Mouse (Mus musculus) kidney, adult 2 months (tissue): ENCODE measurements at regions not wholly inside any gene's neighbourhood (a gene's known extent, or its start where the extent isn't known, plus 50 kb on each side); places are given as distances from the start of the nearest gene placed in this dataset.

Experiments
- DNase-seq: peaks from one replicate; pipeline ENCODE4 v3.0.0; 2021
- H3K27ac ChIP-seq: fragments of 200-500 bp; 2 replicates; pipeline ENCODE4 v1.5.1; 2012; ENCODE audit warnings: low read depth, low read length, control low read depth, inconsistent platforms; ENCODE audit not compliant: insufficient read depth
- H3K27me3 ChIP-seq: fragments of 200-500 bp; replicated peaks from 2 replicates; pipeline ENCODE4 v1.6.1; 2012; ENCODE audit warnings: mild to moderate bottlenecking, moderate library complexity, low read length, inconsistent platforms; ENCODE audit not compliant: control insufficient read depth, insufficient read depth
- H3K36me3 ChIP-seq: fragments of 200-500 bp; 2 replicates; pipeline ENCODE4 v1.6.1; 2012; ENCODE audit warnings: mild to moderate bottlenecking, moderate library complexity, low read length, inconsistent platforms; ENCODE audit not compliant: control insufficient read depth, insufficient read depth
- H3K4me1 ChIP-seq: fragments of 200-500 bp; 2 replicates; pipeline ENCODE4 v1.6.1; 2011; ENCODE audit warnings: low read length; ENCODE audit not compliant: control insufficient read depth, insufficient read depth
- H3K4me3 ChIP-seq: fragments of 200-500 bp; 2 replicates; pipeline ENCODE4 v1.5.1; 2011; ENCODE audit warnings: mild to moderate bottlenecking, low read depth, low read length, control low read depth; ENCODE audit not compliant: insufficient read depth
- CTCF ChIP-seq: fragments of 200-500 bp; conservative IDR thresholded peaks from 2 replicates; pipeline ENCODE4 v1.5.1; 2011; ENCODE audit warnings: low read depth, mild to moderate bottlenecking, control low read depth, low read length, moderate library complexity, mixed read lengths; ENCODE audit not compliant: insufficient read depth, insufficient read length
- POLR2A ChIP-seq: fragments of 200-500 bp; IDR thresholded peaks from one replicate; pipeline ENCODE4 v1.6.1; 2011; ENCODE audit warnings: low read depth, low read length, control low read depth
- WGBS: fragments of 180-500 bp; shearing (Covaris S2); methylation state at CpG from one replicate; pipeline ENCODE4 v1.1.7; 2018; 5-methylcytosine and 5-hydroxymethylcytosine counted together

GRCm38 (mm10) chr6:112219641-112220040 is 53.9 kb upstream of the Lmcd1 start:
- WGBS, result 68% methylated on average over 7 of the region's 7 CpGs
- Histone ChIP-seq H3K4me3 (no peak overlapping the region), H3K4me1 (no peaks in the 10 kb centered on the region), H3K36me3 (no peaks in the 10 kb centered on the region), H3K27me3 (no peaks in the 10 kb centered on the region), H3K27ac (no peak overlapping the region)
- peak; percentile 10 for DNase-seq
- TF ChIP-seq POLR2A, result no peak
- no peak for TF ChIP-seq CTCF

DNA sequence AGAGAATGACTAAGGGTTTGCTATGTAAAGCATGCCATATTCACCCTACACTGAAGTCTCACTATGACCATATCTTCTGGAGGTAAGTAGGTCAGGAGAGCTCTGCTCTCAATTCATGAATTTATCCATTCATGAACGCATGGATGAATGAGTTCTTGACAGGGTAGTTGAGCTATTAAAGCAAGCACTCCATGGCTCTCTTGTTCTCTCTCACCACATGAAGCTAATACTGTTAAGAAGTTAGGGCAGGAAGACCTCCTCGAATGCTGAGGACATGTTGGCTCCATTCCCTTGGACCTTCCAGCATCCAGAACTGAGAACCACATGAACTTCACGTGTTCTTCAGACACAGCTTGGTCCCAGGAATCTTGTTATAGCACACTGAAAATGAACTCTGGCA is 53.4 kb upstream of the Lmcd1 start:
- H3K27me3 ChIP-seq, result no peaks in the 10 kb centered on the region
- DNase-seq, result no peak
- no peak for TF ChIP-seq POLR2A
- no peak for TF ChIP-seq CTCF
- H3K27ac ChIP-seq, result no peak overlapping the region
- H3K36me3 ChIP-seq, result no peaks in the 10 kb centered on the region
- WGBS, result 67% methylated on average over 3 of the region's 3 CpGs
- H3K4me1 ChIP-seq, result no peaks in the 10 kb centered on the region
- no peak overlapping the region for H3K4me3 ChIP-seq

- no peak for TF ChIP-seq POLR2A
- TF ChIP-seq CTCF, result no peak
- no peak overlapping the region for H3K27ac ChIP-seq
- H3K36me3 ChIP-seq, result no peaks in the 10 kb centered on the region
- H3K4me1 ChIP-seq, result no peaks in the 10 kb centered on the region
- DNase-seq, result no peak
- 83% methylated on average over 2 of the region's 2 CpGs for WGBS
- H3K27me3 ChIP-seq, result no peaks in the 10 kb centered on the region
- no peak overlapping the region for H3K4me3 ChIP-seq
These were observed 52.2 kb upstream of the Lmcd1 start for GRCm38 (mm10) chr6:112221373-112221772.

DNA sequence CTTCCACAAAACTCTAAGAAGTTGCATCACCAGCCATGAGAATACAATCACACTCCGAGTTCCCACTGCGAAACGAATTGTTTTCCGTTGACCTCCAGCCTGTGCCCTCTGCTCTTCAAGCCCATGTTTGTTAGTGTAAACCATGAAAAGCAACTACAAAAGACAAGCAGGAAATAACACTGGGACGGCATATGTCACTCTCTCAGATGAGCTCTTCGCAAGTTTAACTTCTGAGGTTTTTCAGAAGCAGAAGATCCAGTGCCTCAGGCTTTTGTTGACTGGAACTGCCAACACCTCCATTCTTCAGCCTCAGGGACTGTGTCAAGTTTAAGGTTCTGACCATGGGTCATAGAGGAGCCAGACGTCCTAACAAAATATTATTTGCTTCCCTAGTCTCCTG is 50.2 kb upstream of the Lmcd1 start:
- no peaks in the 10 kb centered on the region for H3K36me3 ChIP-seq
- no peak overlapping the region for H3K27ac ChIP-seq
- no peak overlapping the region for H3K4me3 ChIP-seq
- H3K4me1 ChIP-seq, result no peaks in the 10 kb centered on the region
- no peak for DNase-seq
- H3K27me3 ChIP-seq, result no peaks in the 10 kb centered on the region
- TF ChIP-seq CTCF (no peak), POLR2A (no peak)
- 75% methylated on average over 7 of the region's 7 CpGs for WGBS
